Mouse (Mus musculus): ENCODE measurements around the gene Ceacam9.
"Not testable (repeated sequence)": the region's sequence is repeated elsewhere in the genome, so short reads cannot be mapped to it uniquely, and the experiment has no call there.

Ceacam9 gene

GRCm38 (mm10) chr7:16721629-16722028 is at the start of gene Ceacam9:
Ceacam9 (plus strand) TSS chr7:16721929.
- DNase-seq (ENCODE audit: low read depth, low spot score): no peak

- no peak for DNase-seq (ENCODE audit: low read depth, low spot score)
Measured at GRCm38 (mm10) chr7:16673823-16674222, 47.9 kb upstream of the Ceacam9 start.

GRCm38 (mm10) chr7:16674699-16675098 is 47.0 kb upstream of the Ceacam9 start:
- DNase-seq (ENCODE audit: low read depth, low spot score): not testable (repeated sequence)

GRCm38 (mm10) chr7:16675605-16676004 is 46.1 kb upstream of the Ceacam9 start, which contains the start of gene Ceacam15:
Ceacam15 (minus strand) TSS chr7:16675705.
- no peak for DNase-seq (ENCODE audit: low read depth, low spot score)

GRCm38 (mm10) chr7:16680194-16680593 is 41.5 kb upstream of the Ceacam9 start:
- not testable (repeated sequence) for DNase-seq (ENCODE audit: low read depth, low spot score)

GRCm38 (mm10) chr7:16689196-16689595 is 32.5 kb upstream of the Ceacam9 start:
- DNase-seq (ENCODE audit: low read depth, low spot score): no peak

GRCm38 (mm10) chr7:16695025-16695424 is 26.7 kb upstream of the Ceacam9 start:
- no peak for DNase-seq (ENCODE audit: low read depth, low spot score)

GRCm38 (mm10) chr7:16699042-16699441 is 22.7 kb upstream of the Ceacam9 start:
- DNase-seq (ENCODE audit: low read depth, low spot score): no peak

GRCm38 (mm10) chr7:16700583-16700982 is 21.1 kb upstream of the Ceacam9 start:
- no peak for DNase-seq (ENCODE audit: low read depth, low spot score)

GRCm38 (mm10) chr7:16706385-16706784 is 15.3 kb upstream of the Ceacam9 start:
- DNase-seq (ENCODE audit: low read depth, low spot score): no peak

GRCm38 (mm10) chr7:16708244-16708643 is 13.5 kb upstream of the Ceacam9 start:
- no peak for DNase-seq (ENCODE audit: low read depth, low spot score)

- DNase-seq (ENCODE audit: low read depth, low spot score): no peak
Measured at GRCm38 (mm10) chr7:16710604-16711003, 11.1 kb upstream of the Ceacam9 start.

GRCm38 (mm10) chr7:16712633-16713415 is 8.9 kb upstream of the Ceacam9 start:
- DNase-seq (ENCODE audit: low read depth, low spot score): no peak

- DNase-seq (ENCODE audit: low read depth, low spot score): not testable (repeated sequence)
Measured at GRCm38 (mm10) chr7:16716456-16717152, 5.1 kb upstream of the Ceacam9 start.

GRCm38 (mm10) chr7:16722490-16722889 is 761 bp downstream of the Ceacam9 start:
- DNase-seq (ENCODE audit: low read depth, low spot score): not testable (repeated sequence)

GRCm38 (mm10) chr7:16728596-16729348 is 7.0 kb downstream of the Ceacam9 start:
- DNase-seq (ENCODE audit: low read depth, low spot score): peak; percentile 46

GRCm38 (mm10) chr7:16729563-16729962 is 7.8 kb downstream of the Ceacam9 start:
- not testable (repeated sequence) for DNase-seq (ENCODE audit: low read depth, low spot score)

- DNase-seq (ENCODE audit: low read depth, low spot score): no peak
Measured at GRCm38 (mm10) chr7:16730791-16731190, 9.1 kb downstream of the Ceacam9 start.

GRCm38 (mm10) chr7:16731893-16732422 is 10.2 kb downstream of the Ceacam9 start:
- no peak for DNase-seq (ENCODE audit: low read depth, low spot score)

GRCm38 (mm10) chr7:16737606-16738072 is 15.9 kb downstream of the Ceacam9 start:
- no peak for DNase-seq (ENCODE audit: low read depth, low spot score)

GRCm38 (mm10) chr7:16738073-16738696 is 16.5 kb downstream of the Ceacam9 start, which contains the start of gene Ap2s1:
Ap2s1 (plus strand) TSS chr7:16738410.
- DNase-seq (ENCODE audit: low read depth, low spot score): peak; percentile 98

Data from brain, embryonic 18.5 days (tissue).